Mouse (Mus musculus) kidney, adult 18-20 months (tissue): ENCODE data around the gene Qrich2.
"Not testable (repeated sequence)": the region's sequence is repeated elsewhere in the genome, so short reads cannot be mapped to it uniquely, and the experiment has no call there.

Source experiments
- DNase-seq: peaks from one replicate; pipeline ENCODE4 v3.0.0; 2021

Gene Qrich2

DNA sequence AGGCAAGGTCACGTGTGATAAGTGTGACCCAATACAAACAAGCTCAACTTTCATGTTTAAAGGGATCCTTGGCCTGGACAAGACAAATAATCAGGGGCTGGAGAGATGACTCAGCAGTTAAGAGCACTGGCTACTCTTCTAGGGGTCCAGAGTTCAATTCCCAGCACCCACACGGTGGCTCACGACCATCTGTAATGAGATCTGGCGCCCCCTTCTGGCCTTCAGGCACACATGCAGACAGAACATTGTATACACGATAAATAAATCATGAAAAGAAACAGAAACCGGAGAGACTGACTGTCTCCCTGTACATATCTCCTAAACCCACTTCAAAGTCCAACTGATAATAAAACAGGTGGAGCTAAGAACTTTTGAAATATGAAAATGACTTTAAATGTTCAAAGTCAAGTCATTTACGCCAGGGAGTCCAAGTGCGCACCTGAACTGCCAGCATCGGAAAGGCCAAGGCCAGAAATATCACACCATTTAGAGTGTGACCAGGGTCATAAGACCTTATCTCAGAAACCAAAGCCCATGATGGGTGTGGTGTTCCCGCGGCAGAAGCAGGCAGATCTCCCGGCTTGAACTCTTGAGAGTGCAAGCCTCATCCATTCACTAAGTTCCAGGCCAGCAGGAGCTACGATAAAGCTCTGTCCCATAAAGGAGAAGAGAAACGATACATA is 22.8 kb upstream of the Qrich2 start:
- no peak for DNase-seq

DNA sequence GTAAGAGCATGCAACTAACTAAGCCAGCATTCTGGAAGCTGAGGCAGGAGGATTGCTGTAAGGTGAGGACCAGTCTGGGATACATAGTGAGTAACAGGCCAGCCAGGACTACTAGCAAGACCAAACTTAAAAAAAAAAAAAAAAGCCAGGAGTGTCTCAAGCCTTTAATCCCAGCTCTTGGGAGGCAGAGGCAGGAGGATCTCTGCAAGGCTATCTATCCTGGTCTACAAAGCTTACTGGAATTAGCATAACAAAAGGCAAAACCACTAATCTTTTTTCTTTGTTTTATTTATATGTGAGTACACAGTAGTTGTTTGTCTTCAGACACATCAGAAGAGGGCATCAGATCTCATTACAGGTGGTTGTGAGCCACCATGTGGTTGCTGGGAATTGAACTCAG is 22.2 kb upstream of the Qrich2 start:
- DNase-seq: no peak

DNA sequence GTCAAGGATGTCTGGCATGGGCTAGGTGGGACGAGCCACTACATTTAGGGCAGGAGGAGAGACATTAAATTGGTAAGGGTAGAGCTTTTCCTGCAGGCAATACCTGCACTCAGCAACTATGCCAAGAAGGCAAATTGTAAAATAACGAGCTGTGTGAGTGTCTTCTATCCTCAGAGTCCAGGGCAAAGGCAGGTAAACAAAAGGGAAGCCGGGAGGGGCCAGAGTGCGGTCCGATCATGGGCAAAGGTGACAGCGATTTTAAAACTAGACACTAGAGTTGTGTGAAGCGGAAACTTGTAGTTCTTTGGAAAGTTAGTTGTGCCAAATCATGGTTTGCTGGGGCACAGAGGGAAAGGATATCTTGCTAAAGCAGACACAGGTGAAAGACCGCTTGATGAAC is 18.2 kb upstream of the Qrich2 start:
- no peak for DNase-seq

DNA sequence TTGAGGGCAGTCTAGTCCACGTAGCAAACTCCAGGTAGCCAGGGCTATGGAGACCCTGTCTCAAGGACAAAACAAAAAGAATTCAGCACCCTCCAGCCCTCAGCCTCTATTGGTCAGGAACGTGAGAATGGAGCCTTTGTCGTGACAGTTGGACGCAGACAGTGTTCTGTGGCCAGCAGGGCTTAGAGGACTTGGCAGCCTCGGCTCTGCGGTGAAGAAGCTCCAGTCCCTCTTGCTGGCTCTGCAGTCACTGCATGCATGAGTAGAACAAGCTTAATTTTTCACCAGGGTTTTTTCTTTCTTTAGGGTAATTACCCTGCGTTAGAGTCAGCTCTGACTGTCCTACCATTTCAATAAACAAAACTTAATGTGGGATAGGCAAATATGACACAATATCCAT is 15.7 kb upstream of the Qrich2 start:
- DNase-seq: no peak

DNA sequence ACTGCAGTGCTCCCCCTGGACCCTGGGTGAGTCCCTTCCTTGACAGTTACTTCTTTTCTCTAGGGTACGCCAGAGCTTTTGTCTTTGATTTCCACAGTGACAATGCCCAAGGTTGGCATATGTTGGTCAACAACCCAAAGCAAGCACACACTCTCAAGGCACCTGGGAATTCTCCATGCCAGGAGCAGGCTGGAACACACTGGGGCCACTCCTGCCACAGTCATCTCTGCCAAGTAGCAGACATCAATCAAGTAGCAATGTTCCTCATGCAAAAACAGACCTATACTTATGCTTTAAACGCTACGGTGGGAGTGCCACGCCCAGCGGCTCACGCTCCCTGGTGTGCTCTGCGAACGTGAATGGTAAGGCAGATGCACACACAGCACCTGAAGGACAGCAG is 14.9 kb upstream of the Qrich2 start:
- no peak for DNase-seq

DNA sequence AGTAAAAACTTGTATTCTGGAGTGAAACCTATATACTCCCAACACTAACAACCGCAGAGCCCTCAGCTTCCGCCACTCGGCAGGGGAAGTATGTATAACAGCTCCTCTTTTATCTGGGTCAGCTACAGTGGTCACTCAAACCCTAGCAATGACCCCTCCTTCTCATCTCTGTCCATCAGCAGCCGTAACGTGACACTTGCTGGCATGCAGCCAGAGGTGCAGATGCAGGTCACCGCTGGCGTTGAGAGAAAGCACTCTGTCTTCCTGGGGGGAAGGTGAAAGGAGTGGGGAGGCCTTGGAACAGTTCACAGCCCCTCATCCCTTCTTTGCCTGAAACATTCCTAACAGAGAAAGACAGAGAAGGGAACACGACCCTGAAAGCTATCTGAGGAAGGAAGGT is 13.8 kb upstream of the Qrich2 start:
- no peak for DNase-seq

DNA sequence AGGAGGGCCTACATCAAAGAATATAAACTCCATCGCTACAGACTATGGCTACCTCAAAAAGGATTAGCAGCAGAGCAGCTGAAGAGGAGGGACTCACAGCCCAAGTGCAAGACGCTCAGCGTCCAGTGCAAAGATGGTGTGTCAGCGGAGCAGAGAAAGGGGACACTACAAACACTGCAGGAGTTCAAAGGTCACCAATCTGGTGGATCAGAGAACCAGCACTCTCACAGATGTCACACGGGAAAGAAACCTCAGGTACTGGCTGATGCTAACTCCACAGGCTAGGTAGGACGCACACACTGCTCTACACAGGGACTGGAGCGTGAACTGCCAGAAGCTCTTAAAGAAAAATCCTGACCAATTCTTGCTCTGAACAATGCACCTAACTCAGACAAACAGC is 12.9 kb upstream of the Qrich2 start:
- DNase-seq: no peak

DNA sequence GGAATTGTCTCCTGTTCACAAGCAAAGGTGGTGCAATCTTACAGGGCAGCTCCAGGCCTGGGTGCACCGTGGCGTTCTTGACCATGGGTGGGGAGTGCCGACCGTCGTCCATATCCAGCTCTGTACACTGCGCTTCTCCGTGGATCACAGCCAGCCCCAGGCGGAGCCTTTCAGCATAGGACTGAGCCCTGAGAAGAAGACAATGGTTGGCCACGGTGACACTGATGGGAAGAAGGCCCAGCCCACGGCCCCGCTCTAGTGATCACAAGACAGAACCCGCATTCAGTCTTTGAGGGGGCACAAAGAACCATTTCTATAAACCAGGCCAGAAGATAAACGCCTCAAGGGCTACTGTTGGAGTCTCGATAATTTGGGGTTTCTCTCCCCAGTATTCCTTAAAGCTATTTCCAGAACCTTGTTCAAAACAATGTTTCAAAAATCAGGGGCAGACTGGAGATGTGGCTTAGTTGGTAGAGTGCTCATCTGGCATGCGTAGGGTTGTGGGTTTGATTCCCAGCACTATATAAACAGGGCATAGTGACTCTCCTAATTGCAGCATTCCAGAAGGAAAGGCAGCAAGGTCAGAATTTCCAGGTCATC is 11.2 kb upstream of the Qrich2 start:
- no peak for DNase-seq

DNA sequence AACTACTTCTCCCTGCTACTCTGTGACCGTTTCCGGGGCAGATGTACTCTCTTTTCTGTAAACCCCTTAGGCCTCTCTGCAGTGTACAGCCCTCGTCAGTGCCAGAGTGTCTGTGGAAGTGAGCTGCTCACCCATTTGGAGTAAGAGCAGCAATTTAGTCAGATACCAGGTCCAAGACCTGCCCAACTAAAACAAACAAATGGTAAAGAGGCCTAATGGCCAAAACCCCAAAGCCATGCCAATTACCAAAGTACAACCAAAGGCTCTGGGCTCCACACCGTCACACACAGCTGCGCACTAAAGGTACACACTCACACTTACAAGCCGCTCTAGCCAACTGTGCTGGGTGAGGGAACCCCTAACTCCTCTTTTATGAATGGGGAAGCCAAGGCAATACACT is 10.7 kb upstream of the Qrich2 start:
- no peak for DNase-seq

DNA sequence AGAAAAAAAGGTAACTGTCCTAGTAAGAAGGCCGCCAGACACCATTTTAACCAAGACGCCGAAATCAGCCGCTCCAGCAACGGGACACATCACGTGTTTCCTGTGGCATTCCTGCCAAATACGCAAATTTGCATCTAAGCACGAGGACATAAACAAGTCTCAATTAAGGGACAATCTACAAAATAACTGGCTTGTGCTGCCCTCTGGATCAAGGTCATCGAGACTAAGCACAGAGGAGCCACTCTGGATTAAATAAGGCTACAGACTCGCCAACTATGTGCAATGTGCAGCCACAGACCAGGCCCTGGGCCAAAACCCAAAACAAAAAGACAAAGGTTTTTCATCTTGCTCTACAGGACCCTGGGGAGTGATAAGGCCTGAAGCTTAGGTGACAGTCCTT is 10.0 kb upstream of the Qrich2 start:
- DNase-seq: peak; percentile 50

DNA sequence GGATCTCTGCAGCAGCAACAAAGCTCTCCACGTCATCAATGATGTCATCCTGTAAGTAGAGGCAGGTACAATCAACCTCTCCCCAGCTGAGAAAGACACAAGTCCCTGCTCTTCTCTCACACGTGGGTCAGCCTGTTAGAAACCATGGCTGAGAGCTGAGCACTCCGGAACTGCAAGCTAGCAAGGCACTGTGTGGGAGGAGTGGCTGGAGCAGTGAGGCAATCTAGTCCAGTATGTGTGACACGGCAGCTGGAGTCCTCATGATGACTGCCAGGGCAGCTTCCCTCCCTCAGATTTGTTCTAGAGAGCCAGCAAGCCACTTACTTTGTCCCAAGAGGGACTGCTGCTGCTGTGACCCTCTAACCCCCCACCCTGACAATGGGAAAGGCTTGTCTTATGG is 6.2 kb upstream of the Qrich2 start:
- no peak for DNase-seq

DNA sequence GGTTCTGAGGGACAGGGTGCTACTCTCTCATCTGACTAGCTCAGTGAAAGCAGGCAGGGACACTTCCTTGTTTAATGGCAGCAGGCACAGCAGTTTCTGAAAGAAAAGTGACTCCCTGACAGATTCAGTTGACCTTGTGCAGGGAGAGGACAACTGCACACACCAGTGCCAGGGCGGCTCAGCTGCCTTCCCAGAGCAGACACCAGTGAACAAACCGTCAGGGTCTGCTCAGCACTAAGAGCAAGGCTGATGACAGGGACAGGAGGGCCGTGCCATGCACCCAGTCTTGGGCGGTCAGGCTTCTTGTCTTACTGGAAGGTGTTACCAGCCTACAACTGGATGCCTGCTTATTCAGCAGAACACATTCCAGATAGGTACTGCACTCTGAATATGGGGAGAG is 4.9 kb upstream of the Qrich2 start:
- DNase-seq: no peak

DNA sequence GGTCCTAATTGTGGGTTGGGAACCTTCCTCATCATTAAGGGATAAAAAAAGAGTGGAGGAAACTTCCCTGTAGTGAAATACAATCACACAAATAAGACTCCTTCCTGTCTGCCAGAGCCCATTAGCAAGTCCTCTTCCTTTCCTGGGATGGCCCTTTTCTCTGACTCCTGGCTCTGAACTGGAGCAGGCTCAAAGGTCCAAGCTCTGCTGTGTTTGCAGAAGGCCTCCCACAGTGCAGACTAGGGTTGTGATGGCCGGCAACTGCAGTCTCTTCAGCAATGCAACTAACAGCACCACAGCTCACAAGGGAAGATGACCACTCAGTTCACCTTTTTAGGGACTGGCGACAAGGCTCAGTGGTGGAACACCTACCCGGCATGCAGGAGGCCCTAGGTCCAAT is 4.2 kb upstream of the Qrich2 start:
- DNase-seq: peak; percentile 34

DNA sequence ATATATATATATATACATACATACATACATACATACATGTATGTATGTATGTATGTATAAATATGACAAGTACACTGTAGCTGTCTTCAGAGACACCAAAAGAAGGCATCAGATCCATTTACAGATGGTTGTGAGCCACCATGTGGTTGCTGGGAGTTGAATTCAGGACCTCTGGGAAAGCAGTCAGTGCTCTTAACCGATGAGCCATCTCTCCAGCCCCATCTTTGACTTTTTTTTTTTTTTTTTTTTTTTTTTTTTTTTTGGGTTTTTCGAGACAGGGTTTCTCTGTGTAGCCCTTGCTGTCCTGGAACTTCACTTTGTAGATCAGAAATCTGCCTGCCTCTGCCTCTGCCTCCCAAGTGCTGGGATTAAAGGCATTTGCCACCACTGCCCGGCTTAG is 2.3 kb upstream of the Qrich2 start:
- not testable (repeated sequence) for DNase-seq

DNA sequence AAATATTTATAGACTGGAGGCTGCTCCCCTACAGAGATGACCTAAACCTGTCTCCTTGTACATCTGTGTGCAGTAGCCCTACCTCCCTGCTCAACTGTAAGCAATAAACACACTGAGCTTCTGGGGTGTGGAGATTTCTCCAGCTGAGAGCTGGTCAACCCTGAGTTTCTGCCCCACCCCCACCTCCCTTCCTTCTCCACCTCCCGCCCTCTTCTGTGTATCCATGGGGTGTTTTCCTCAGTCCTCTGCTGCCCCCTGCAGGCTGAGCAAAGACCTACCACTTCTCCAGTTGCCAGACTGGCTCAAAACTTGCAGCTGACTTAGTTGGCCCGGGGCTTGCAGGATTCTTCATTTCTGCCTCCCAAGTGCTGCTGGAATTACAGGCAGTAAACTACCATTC is 2.2 kb downstream of the Qrich2 start:
- DNase-seq: peak; percentile 84

DNA sequence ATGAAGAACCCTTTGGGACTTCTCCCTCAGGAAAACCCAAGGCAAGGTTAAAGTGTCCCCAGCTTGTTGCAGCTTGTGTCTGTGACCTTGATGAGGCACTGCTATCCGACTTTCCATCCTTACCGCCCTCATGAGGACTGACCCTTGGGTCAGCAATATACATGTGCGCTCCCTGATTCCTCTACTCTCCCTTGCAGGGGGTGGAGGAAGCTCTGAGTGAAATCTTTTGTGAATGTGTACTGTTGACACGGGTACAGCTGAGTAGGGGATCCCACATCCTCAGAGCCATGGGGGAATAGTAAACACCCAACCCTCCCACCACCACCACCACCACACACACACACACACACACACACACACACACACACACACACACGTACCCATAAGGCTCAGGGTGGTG is 2.7 kb downstream of the Qrich2 start:
- no peak for DNase-seq

DNA sequence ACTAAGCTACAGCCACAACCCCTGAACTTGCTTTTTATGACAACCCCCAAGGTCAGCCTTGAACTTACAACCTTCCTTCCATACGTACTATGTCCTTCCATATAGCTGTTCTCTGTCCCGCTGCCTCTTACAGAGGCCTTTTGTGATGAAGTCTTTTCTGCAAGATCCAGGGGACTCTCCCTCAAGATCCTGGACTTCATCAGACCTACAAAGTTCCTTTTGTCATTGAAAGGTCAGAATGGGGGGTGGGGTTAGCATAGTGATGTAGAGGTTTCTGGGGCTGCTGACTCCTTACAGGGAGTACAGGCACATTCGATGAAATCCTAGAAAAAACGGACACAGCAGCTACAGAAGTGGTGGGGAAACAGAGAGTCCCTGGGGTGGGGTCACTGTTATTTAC is 6.3 kb downstream of the Qrich2 start:
- DNase-seq: no peak

DNA sequence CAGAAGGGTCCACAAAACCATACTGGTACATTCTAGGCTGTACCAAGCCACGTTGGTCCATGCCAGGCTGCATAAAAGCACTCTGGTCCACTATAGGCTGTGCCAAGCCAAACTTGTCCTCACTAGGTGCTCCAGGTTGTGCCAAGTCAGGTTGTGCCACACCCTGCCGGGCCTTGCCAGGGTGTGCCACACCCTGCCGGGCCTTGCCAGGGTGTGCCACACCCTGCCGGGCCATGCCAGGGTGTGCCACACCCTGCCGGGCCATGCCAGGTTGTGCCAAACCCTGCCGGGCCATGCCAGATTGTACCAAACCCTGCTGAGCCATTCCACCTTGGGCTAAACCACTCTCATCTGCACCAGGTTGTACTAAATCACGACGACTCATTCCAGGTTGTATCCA is 9.8 kb downstream of the Qrich2 start:
- DNase-seq: no peak

DNA sequence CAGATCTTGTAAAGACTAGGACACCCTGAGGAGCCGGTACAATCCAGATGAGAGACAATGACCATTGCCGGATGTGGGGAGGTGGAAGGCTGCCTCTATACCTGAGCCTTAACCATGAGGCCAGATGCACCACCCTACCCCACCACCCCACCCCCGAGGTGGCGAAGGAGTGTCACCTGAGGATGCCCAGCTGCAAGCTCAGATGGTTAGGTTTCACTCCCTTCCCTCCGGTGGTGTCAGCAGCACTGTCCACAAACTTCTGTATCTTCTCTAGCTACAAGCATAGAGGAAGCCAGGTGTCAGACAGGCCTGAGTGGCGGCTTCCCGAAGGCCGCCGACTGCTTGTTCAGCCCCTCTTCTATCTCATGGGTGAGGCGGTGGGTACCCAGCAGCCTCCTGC is 12.2 kb downstream of the Qrich2 start:
- DNase-seq: no peak

DNA sequence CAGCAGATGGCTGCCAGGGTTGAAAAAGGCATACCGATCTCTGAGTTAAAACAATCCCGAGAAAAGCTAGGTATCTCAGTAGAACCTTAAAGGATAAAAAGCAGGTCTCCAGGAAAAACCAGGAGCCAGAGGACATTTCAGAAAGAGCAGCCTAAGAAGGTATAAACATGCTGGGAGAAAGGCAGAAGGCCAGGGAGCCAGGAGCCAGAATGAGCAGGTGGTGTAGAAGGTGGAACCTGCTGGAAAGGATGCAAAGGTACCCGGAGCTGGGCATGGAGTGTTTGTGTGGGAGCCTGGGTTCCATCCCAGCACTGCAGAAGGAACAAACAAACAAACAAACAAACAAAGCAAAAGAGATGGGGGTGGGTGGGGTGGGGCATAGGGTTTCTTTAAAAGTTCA is 16.7 kb downstream of the Qrich2 start:
- no peak for DNase-seq

DNA sequence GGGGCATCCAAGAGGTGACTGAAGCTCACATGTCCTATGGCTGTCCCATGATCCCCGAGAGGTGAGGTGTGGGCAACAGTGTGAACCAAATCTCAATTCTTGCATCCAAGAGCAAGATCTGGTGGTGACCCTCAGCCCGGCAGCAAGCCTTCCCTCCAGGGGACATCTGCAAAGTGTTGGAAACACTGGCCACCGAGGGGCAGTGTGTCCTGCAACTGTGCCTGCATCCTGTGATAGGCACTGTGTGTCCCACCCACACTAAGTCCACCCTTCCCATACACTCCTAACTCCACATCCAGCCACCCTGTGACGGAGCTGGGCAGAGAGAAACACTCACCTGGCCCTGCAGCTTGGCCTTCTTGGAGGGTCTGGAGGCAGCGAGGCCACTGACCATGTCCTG is 18.2 kb downstream of the Qrich2 start:
- no peak for DNase-seq

DNA sequence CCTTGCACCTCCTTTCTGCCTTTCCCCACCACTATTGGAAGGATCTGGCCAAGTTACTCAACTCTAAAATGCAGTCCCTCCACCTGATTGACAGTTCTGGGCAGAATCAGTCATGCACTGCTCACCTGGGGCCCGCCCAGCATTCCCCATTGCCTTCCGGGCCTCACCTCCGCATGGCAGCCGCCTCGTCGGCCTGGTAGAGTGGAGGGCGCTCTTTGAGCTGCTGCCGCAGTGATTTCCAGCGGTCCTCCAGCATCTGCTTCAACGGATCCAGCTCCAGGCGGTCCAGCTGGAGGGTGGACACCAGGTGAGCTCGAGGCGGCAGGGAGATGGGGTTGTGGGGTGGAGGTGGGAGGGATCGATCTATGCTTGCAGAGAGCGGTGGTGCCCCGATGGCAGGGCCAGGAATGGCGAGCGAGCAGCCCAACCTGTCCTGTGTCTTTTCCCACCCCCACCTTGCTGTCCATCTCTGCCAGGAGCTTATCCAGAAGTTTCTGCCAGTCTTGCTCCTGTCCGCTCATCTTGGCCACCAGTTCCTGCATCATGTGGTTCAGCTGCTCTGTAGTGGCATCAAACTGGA is 19.6 kb downstream of the Qrich2 start:
- no peak for DNase-seq

DNA sequence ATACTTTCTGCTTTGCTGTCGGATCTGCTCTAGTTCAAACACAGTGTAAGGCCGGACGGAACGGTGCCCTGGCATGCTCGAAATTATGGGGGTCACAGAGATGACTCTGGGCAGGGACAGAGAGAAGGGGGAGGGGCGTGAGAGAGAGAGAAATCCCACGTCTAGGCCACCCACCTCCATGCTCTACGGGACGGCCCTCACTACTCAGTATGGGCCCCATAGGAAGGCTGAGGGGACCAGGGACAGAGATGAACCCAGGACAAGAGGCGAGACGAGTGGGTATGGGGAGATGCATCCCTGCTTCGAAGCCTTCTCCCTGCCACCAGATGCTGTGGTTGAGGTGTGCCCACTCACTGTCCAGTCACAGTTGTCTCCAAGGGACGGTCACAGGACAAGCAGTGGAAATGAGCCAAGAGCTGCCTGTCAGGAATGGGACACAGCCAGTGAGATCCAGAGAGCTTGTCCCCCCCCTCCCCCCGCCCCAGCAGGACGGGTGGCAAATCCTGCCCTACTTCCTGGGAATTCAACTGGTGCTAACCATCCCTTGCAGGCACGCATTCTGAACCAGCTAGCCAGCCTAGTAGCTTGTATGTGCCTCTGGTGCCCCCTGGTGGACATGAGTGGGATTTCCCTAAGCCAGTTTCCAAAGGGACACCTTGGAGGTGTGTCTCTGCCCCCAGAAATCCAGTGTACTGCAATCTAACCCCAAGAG is 20.3 kb downstream of the Qrich2 start:
- peak; percentile 96 for DNase-seq

DNA sequence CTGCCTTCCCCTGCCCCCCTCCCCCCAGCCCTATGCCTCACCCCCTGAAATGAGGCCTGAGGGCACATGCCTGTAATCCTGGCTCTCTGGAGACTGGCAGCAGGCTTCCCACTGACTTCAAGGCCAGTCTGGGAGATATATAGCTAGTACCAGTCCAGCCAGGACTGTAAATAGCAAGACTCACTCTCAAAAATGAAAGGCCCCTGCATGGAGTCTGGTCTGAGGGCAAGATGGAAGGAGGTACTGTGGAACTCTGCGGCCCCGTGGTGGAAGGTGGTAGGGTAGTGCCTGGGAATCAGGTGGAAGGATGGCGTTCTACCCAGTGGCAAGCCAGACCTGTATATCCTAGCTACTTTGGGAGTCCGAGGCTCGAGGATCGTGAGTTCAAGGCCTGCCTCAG is 22.1 kb downstream of the Qrich2 start:
- DNase-seq: no peak
